Mouse (Mus musculus): ENCODE data around the gene Rpa1. TPM values are rescaled to one million over a fixed set of nuclear protein-coding genes. Genes with fewer than 3 reads are reported as not detected.

The Rpa1 gene
- polyA plus RNA-seq, 1 experiment = 53.3 TPM

- TF ChIP-seq CTCF (IDR thresholded peaks at IDR 0.05; ENCODE audit: borderline replicate concordance, extremely low read depth, insufficient read depth, insufficient read length) (no peak), POLR2A (IDR thresholded peaks at IDR 0.05; ENCODE audit: borderline replicate concordance, extremely low read depth, insufficient read depth, insufficient read length, poor library complexity, severe bottlenecking) (no peak)
- no peak for DNase-seq (ENCODE audit: low read depth)
Observed at GRCm38 (mm10) chr11:75261016-75261415, 87.1 kb downstream of the Rpa1 start.

GRCm38 (mm10) chr11:75259996-75260561 lies 88.0 kb downstream of the Rpa1 start:
- DNase-seq (ENCODE audit: low read depth) = no peak
- no peak for TF ChIP-seq POLR2A (IDR thresholded peaks at IDR 0.05; ENCODE audit: borderline replicate concordance, extremely low read depth, insufficient read depth, insufficient read length, poor library complexity, severe bottlenecking)
- TF ChIP-seq CTCF (IDR thresholded peaks at IDR 0.05; ENCODE audit: borderline replicate concordance, extremely low read depth, insufficient read depth, insufficient read length) = no peak

- no peak for DNase-seq (ENCODE audit: low read depth)
- no peak for TF ChIP-seq POLR2A (IDR thresholded peaks at IDR 0.05; ENCODE audit: borderline replicate concordance, extremely low read depth, insufficient read depth, insufficient read length, poor library complexity, severe bottlenecking)
- TF ChIP-seq CTCF (IDR thresholded peaks at IDR 0.05; ENCODE audit: borderline replicate concordance, extremely low read depth, insufficient read depth, insufficient read length) = no peak
Observed at GRCm38 (mm10) chr11:75259416-75259815, 88.7 kb downstream of the Rpa1 start.

- TF ChIP-seq CTCF (IDR thresholded peaks at IDR 0.05; ENCODE audit: borderline replicate concordance, extremely low read depth, insufficient read depth, insufficient read length) = no peak
- no peak for TF ChIP-seq POLR2A (IDR thresholded peaks at IDR 0.05; ENCODE audit: borderline replicate concordance, extremely low read depth, insufficient read depth, insufficient read length, poor library complexity, severe bottlenecking)
- no peak for DNase-seq (ENCODE audit: low read depth)
Observed at GRCm38 (mm10) chr11:75257056-75257648, 91.0 kb downstream of the Rpa1 start.

GRCm38 (mm10) chr11:75255330-75255729 lies 92.8 kb downstream of the Rpa1 start:
- no peak for DNase-seq (ENCODE audit: low read depth)
- TF ChIP-seq CTCF (IDR thresholded peaks at IDR 0.05; ENCODE audit: borderline replicate concordance, extremely low read depth, insufficient read depth, insufficient read length) = no peak
- TF ChIP-seq POLR2A (IDR thresholded peaks at IDR 0.05; ENCODE audit: borderline replicate concordance, extremely low read depth, insufficient read depth, insufficient read length, poor library complexity, severe bottlenecking) = no peak

- no peak for TF ChIP-seq CTCF (IDR thresholded peaks at IDR 0.05; ENCODE audit: borderline replicate concordance, extremely low read depth, insufficient read depth, insufficient read length)
- TF ChIP-seq POLR2A (IDR thresholded peaks at IDR 0.05; ENCODE audit: borderline replicate concordance, extremely low read depth, insufficient read depth, insufficient read length, poor library complexity, severe bottlenecking) = no peak
- no peak for DNase-seq (ENCODE audit: low read depth)
Observed at GRCm38 (mm10) chr11:75254252-75254912, 93.7 kb downstream of the Rpa1 start.

- no peak for DNase-seq (ENCODE audit: low read depth)
- no peak for TF ChIP-seq POLR2A (IDR thresholded peaks at IDR 0.05; ENCODE audit: borderline replicate concordance, extremely low read depth, insufficient read depth, insufficient read length, poor library complexity, severe bottlenecking)
Observed at GRCm38 (mm10) chr11:75251557-75252070, 96.5 kb downstream of the Rpa1 start.

GRCm38 (mm10) chr11:75251006-75251512 lies 97.1 kb downstream of the Rpa1 start:
- no peak for DNase-seq (ENCODE audit: low read depth)
- no peak for TF ChIP-seq POLR2A (IDR thresholded peaks at IDR 0.05; ENCODE audit: borderline replicate concordance, extremely low read depth, insufficient read depth, insufficient read length, poor library complexity, severe bottlenecking)
- TF ChIP-seq CTCF (IDR thresholded peaks at IDR 0.05; ENCODE audit: borderline replicate concordance, extremely low read depth, insufficient read depth, insufficient read length) = no peak

- DNase-seq (ENCODE audit: low read depth) = no peak
Observed at GRCm38 (mm10) chr11:75249588-75249987, 98.5 kb downstream of the Rpa1 start.

More at GRCm38 (mm10) chr11:75249588-75249987, 98.5 kb downstream of the Rpa1 start:
- no peak for TF ChIP-seq POLR2A (IDR thresholded peaks at IDR 0.05; ENCODE audit: borderline replicate concordance, extremely low read depth, insufficient read depth, insufficient read length, poor library complexity, severe bottlenecking)
- no peak for TF ChIP-seq CTCF (IDR thresholded peaks at IDR 0.05; ENCODE audit: borderline replicate concordance, extremely low read depth, insufficient read depth, insufficient read length)

Other genes with a start within 250 kb of the Rpa1 start
- 8.3 and 11.7 TPM in 2 replicates for gene Hic1, start 178.8 kb downstream of the Rpa1 start, polyA plus RNA-seq (2012; rRNA removed)
- 20.0 and 23.8 TPM in 2 replicates for gene Ovca2, start 169.5 kb downstream of the Rpa1 start, polyA plus RNA-seq (2012; rRNA removed)
- gene Dph1, start 157.1 kb downstream of the Rpa1 start, polyA plus RNA-seq (2012; rRNA removed) = 19.3 and 23.9 TPM in 2 replicates
- gene Rtn4rl1, start 154.5 kb downstream of the Rpa1 start, polyA plus RNA-seq (2012; rRNA removed) = 6.6 and 12.1 TPM in 2 replicates
- 9.0 and 9.9 TPM in 2 replicates for gene Smyd4, start 109 bp upstream of the Rpa1 start, polyA plus RNA-seq (2012; rRNA removed)
- gene Serpinf1, start 74.4 kb upstream of the Rpa1 start, polyA plus RNA-seq (2012; rRNA removed) = 10.3 and 34.7 TPM in 2 replicates
- gene Serpinf2, start 91.3 kb upstream of the Rpa1 start, polyA plus RNA-seq (2012; rRNA removed) = 0.21 and 0.25 TPM in 2 replicates
- gene Wdr81, start 106.4 kb upstream of the Rpa1 start, polyA plus RNA-seq (2012; rRNA removed) = 9.2 and 13.4 TPM in 2 replicates
- gene Tlcd2, start 113.4 kb upstream of the Rpa1 start, polyA plus RNA-seq (2012; rRNA removed) = 1.5 and 1.6 TPM in 2 replicates
- 144 and 156 TPM in 2 replicates for gene Prpf8, start 138.5 kb upstream of the Rpa1 start, polyA plus RNA-seq (2012; rRNA removed)
- 1.0 and 1.5 TPM in 2 replicates for gene Rilp, start 161.8 kb upstream of the Rpa1 start, polyA plus RNA-seq (2012; rRNA removed)
- 5.3 and 5.9 TPM in 2 replicates for gene Scarf1, start 165.2 kb upstream of the Rpa1 start, polyA plus RNA-seq (2012; rRNA removed)
- 28.4 and 32.4 TPM in 2 replicates for gene Slc43a2, start 183.4 kb upstream of the Rpa1 start, polyA plus RNA-seq (2012; rRNA removed)
- gene Pitpna, start 239.8 kb upstream of the Rpa1 start, polyA plus RNA-seq (2012; rRNA removed) = 109 and 130 TPM in 2 replicates

Measured in brain, embryonic 14.5 days (tissue).